Mouse (Mus musculus): Measurements from ENCODE around the gene Adh1. TPM values are rescaled to one million over a fixed set of nuclear protein-coding genes. Genes with fewer than 3 reads are reported as not detected.

The Adh1 gene
- polyA plus RNA-seq, 1 experiment, result 290 TPM

Other genes starting within 250 kb of the Adh1 start
- 0.05 TPM in 2 replicates for gene 1110002E22Rik, start 195.9 kb upstream of the Adh1 start, polyA plus RNA-seq (2012; rRNA removed)
- 0.05 TPM in 1 of 2 replicates, not detected in the other for gene Gm5105, start 193.6 kb upstream of the Adh1 start, polyA plus RNA-seq (2012; rRNA removed)
- 1.9 and 2.7 TPM in 2 replicates for gene Trmt10a, start 117.5 kb upstream of the Adh1 start, polyA plus RNA-seq (2012; rRNA removed)
- 4.0 and 5.0 TPM in 2 replicates for gene Mttp, start 116.0 kb upstream of the Adh1 start, polyA plus RNA-seq (2012; rRNA removed)
- gene 4930579F01Rik, start 67.2 kb upstream of the Adh1 start, polyA plus RNA-seq (2012; rRNA removed), result 0.08 and 0.09 TPM in 2 replicates
- gene Adh7, start 43.2 kb upstream of the Adh1 start, polyA plus RNA-seq (2012; rRNA removed), result 0.16 and 0.29 TPM in 2 replicates
- gene Adh6a, start 52.3 kb downstream of the Adh1 start, polyA plus RNA-seq (2012; rRNA removed), result 0.26 TPM in 1 of 2 replicates, not detected in the other
- 1.2 and 2.0 TPM in 2 replicates for gene Adh6b, start 80.8 kb downstream of the Adh1 start, polyA plus RNA-seq (2012; rRNA removed)
- gene Adh4, start 154.5 kb downstream of the Adh1 start, polyA plus RNA-seq (2012; rRNA removed), result 0.20 and 0.34 TPM in 2 replicates
- gene Adh5, start 182.1 kb downstream of the Adh1 start, polyA plus RNA-seq (2012; rRNA removed), result 102 and 114 TPM in 2 replicates
- 42.0 and 47.0 TPM in 2 replicates for gene Metap1, start 228.5 kb downstream of the Adh1 start, polyA plus RNA-seq (2012; rRNA removed)